Mouse (Mus musculus) megakaryocyte progenitor cell, adult 5-6 weeks (primary cell): ENCODE measurements around the gene Mki67. TPM values are rescaled to one million over a fixed set of nuclear protein-coding genes. Genes with fewer than 3 reads are reported as not detected.
"Not testable (repeated sequence)": the region's sequence is repeated elsewhere in the genome, so short reads cannot be mapped to it uniquely, and the experiment has no call there.

Experiments
- ATAC-seq: replicated peaks from 2 replicates; pipeline ENCODE4 v1.8.0; 2016; ENCODE audit warnings: mild to moderate bottlenecking, moderate TSS enrichment, inconsistent platforms; ENCODE audit not compliant: poor library complexity
- total RNA-seq, 2 experiments: library from RNA; stranded (forward) in 1 of 2; stranded (reverse) in 1 of 2; fragments of 157-497, 149-512 nt in 1 of 2; fragments of 200-1000 nt in 1 of 2; gene quantifications; 2 replicates each; pipeline versions ENCODE4 v1.2.3 to v1.2.4; 2015 to 2017

Mki67 gene
- total RNA-seq, 2 experiments from 2014 or later, result 247 to 403 TPM

DNA sequence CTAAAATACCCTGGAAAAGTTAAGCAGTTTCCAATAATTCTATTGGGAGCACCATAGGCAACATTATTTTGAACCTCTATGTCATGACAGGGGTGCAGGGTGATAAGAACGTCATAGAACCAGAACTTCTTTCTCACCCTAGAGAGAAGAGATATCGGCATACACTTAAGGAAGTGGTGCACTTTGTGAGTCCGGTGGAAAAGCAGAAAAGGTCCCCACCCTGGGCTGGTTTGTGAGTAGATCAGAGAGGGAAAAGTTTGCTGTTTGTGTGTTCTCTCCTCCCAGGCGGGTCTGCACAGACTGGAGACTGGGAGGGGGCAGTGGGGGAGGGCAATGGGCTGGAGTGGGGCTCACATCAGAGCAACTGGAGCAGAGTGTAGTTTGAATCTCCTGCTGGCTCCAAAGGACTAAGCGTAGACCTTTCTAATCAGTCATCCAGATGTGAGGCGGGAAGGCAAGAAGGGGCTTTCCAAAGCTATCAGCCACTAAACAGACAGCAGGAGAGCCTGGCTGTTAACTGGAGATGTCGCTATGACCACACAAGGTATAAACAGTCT, 5.4 kb upstream of the Mki67 start:
- peak; percentile 85 for ATAC-seq

DNA sequence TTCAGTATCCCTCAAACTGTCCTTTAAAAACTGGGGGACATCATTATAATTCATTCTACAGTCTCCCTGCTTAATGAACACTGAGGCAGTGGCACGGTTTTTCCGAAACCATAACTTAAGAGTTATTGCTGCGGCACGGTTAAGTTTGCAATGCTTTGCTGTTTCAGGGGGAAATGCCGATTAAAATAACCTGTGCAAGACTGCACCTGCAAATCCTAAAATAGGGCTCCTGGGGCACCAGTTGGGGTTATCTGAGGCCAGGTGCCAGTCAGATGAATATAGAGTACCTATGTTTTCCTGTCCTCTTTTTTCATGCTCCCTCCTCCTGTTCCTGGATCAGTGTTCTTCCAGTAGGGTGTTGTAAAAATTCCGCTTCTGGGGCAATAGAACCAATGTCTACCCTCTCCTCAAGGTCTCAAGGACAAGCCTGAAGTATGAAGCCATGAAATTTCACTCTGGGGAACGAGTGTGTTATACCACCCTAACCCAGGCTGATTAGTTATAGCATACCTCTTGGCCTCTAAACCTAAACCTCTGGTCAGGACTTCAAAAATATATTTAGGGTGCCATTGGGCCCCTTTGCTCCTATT, 902 bp upstream of the Mki67 start:
- no peak for ATAC-seq

DNA sequence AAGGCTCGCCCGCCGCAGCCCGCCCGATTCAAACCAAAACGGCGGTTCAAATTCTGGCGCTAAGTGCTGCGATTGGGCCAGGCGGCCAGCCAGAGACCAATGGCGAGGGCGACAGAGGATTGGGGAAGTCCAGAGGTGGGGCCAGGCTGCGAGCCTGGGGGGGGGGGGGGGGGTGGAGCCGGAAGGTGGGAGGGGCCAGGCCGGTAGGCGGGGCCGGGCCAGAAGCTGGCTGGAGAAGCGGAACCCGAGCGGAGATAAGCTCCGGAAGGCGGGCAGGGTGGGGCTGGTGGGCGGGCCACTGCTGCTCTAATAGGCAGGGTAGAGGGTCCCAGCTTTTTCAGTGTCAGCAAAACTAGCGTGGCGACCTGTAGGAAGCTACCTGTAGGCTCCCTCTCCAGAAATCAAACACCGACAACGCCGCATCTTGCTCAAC, 300 bp upstream of the Mki67 start:
- ATAC-seq, result peak; percentile 79

DNA sequence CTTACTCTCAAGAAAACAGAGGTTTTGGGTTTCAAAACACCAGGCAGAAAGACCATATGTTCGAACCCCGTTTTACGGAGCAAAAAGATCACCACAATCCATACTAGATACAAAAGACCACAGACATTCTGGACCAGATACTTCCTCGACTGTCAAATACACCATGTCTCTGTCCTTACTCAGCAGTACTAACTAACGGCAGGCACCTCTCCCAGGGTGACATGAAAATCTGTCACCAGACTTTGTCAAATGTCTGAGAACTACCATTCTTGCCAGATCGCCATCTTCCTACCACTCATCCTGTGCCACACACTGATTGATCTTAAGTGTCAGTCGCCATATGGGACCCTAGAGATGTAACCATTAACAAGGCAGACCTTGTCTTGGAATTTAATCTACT, 995 bp downstream of the Mki67 start:
- no peak for ATAC-seq

DNA sequence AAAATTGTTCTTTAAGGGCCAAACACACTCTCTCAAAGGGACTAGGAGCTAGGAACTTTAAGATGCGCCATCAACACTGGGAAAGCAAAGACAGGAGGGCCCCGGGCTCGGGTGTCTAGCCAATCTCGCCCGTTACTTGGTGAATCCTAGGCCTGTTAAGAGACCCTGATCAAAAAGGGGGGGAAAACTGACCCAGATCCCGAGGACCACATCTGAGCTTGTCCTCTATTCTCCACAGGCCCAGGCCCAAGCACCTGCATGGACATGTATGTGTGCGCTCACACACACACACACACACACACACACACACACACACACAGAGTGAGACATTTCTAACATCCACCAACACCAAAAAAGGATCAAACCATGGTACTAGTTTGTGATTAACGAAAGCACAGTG, 2.8 kb downstream of the Mki67 start:
- ATAC-seq, result no peak

DNA sequence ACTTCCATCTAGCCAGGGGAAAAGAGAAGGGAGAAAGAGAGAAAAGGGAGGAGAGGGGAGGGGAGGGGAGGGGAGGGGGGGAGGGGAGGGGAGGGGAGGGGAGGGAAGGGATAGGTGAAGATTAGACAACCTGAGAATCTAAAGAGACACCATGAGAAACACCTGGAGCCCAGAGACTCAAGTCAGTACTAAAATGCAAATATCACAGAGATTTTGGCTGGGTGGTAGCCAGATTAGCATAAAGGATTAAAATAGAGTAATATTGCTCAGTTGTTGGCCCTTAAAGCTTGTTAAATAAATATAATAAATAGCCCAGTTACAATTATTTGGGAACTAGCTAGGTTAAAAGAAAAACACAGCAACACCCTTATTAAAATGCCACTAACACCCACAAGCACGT, 3.6 kb downstream of the Mki67 start:
- ATAC-seq, result no peak

DNA sequence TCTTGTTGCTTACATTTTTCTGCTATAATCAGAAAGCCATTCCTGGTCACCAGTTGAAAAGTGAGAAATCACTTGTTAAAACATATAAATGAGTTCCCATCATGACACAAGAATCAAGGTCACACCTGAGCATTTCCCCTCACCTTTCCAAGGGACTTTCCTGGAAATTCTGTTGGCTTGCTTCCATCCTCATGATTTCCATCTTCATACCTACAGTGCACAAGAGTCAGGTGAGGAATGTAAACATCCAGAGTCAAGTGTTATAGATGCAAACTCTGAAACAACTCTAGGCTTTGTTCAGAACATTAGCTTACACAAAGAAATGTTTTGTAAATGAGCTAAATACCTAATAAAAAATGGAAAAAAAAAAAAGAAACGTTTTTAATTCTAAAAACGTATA, 5.5 kb downstream of the Mki67 start:
- no peak for ATAC-seq

DNA sequence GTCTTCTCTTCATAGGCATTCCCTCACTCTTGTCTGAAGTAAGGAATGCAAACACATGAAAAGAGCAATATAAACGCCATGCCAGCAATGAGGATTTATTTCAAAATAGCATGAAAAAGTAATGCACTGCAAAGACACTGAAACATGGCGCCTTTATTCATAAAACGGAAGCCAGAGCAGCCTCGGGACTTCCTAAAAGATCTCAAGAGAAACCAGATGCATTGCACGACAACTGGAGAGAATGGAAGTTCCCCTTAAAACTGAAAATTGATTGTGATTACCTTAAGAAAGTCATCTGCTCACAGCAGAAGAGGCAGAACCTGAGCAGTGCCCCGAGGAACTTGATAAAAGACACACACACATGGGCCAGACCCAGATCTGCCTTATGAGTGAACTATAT, 10.4 kb downstream of the Mki67 start:
- peak; percentile 30 for ATAC-seq

DNA sequence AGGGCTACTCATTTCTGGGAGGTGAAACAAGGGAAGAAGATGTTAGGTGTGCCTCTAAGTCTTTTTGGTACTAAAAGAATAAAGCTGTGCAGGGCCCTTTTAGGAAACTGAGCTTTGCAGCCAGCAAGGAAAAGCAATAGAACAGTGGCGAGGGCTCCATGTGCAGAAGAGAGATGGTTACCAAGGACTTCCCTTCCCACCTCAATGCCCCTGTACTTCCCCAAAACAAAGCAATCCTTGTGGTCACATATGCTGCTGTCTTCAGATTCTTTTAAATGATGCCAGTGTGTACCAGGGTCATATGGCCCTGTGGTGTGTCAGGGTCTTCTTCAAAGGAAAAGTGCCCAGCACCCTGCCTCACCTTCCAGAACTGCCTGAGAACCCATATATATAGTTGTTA, 11.1 kb downstream of the Mki67 start:
- ATAC-seq, result peak; percentile 68

DNA sequence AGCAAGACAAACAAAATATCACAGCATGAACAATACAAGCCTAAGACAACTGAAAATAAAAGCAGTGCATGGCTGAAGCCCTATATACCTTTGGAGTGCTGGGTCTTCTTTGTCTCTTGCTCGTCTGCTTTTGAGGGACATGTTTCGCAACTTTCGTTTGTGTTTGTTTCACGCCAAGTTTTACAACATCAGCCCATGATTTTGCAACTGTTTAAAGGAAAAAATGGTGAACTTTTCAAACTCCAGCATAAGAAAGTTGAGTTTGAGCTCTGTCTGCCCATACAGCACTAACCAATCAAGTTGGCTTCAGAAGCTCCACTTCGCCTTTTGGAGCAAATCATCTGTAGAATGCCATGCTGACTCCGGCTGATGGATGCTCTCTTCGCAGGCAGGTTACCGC, 11.9 kb downstream of the Mki67 start:
- ATAC-seq, result peak; percentile 33; the same call in 1 of the 2 replicates

DNA sequence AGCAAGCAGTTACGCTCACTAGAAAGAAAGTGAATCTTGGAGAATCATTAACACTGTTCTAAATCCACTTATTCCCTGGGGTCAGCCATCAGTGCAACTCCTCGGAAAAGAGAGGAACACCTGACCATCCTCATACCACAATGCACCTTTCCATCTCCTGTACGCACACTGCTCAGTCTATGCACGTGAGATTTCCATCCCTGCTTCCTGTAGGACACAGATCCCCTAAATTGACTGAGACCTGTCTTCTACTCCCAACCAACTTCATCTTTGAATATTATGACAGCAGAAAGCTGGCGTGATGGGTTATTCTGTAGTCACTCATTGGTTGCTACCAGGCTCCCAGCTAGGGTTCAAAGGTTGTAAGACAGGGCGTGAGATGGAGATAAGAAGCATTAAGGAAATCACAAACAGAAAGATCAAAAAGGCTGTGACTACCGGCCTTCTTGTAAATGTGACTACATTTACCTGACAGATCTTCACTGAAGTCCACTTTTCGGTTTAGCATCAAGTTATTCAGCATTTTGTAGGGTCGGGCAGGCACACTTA, 12.5 kb downstream of the Mki67 start:
- ATAC-seq, result no peak

DNA sequence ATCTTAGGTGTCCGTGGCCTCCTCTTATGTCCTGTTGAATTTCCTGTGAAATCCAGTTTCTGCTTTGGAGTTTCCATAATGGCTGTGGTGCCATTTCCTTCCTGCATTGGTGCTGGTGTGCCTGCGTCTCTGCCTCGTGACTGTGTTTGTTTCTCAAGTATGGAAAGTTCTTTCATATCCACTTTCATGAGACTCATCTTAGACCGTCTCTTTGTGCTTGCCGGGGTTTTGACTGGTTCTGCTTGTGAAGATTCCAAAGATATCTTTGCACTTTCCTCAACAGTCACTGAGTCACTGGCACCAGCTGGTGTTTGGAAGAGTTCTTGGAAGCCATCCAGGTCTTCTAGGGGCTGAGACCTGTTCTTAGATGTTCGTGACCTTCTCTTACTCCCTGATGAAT, 16.8 kb downstream of the Mki67 start:
- ATAC-seq, result not testable (repeated sequence)

DNA sequence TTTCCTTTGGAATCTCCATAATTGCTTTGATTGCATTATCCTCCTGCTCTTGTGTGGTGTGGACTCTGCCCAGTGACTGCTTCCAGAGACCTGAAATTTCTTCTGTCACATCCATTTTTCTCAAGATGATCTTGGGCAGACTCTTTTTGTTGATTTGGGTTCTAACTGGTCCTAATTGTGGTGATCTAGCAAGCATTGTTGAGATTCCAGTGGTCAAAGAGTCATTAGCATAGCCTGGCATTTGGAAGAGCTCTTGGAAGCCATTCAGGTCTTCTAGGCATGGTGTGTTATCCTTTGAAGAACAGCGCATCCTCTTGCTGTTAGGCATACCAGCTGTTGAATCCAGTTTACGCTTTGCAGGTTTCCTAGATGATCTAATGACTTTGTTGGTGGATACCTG, 17.8 kb downstream of the Mki67 start:
- ATAC-seq, result no peak

DNA sequence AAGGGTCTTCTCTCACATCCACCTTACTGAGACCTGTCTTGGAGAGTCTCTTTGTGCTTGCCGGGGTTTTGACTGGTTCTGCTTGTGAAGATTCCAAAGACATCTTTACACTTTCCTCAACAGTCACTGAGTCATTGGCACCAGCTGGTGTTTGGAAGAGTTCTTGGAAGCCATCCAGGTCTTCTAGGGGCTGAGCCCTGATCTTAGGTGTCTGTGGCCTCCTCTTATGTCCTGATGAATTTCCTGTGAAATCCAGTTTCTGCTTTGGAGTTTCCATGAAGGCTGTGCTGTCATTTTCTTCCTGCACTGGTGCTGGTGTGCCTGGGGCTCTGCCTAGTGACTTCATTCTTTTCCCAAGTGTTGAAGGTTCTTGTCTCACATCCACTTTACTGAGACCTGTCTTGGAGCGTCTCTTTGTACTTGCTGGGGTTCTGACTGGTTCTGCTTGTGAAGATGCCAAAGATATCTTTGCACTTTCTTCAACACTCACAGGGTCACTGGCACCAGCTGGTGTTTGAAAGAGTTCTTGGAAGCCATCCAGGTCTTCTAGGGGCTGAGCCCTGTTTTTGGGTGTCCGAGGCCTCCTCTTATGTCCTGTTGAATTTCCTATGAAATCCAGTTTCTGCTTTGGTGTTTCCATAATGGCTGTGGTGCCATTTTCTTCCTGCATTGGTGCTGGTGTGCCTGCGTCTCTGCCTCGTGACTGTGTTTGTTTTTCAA, 19.0 kb downstream of the Mki67 start:
- not testable (repeated sequence) for ATAC-seq

DNA sequence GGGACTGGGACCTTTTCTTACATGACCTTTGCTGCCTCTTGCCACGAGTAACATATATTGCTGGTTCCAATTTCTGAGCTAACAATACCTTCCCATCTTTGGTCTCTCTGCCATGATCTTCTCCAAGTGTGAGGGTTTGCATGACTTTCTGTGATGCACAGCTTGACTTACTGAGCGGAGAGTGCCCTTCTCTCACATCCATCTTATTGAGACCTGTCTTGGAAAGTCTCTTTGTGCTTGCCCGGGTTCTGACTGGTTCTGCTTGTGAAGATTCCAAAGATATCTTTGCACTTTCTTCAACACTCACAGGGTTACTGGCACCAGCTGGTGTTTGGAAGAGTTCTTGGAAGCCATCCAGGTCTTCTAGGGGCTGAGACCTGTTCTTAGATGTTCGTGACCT, 20.0 kb downstream of the Mki67 start:
- no peak for ATAC-seq

DNA sequence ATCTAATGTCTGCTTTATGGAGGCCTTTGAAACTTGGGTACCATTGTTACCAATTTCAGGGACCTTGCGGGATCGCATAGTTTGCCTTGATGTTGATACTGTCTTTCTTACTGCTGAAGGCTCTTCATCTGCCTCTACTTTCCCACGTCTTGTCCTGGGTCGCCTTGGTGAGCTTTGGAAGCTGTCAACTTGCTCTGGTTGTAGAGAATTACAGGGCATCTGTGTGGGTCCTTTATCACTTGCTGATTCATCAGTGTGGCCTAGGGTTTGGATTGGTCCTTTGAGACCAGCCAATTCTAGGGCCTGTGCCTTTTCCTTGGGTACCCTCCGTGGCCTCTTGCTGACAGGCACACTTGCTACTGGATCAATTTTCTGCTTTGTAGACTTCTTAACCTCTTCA, 21.4 kb downstream of the Mki67 start:
- ATAC-seq, result no peak

DNA sequence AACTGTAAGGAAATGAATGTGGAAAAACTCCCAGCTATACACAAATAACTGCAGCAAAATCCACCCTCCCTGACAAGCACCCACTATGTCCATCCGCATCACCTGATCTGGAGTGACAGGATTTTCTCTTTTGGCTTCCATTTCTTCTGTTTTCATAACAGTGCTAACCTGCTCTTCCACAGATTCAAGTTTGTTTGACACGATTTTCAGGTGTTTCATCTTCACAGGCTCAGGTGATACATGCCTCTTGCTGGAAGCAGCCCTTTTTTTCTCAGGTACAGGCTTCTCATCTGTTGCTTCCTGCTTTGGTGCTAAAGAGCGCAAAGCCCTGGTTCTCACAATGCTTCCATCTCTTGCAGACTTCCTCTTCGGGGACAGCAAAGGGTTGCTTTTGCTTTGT, 22.0 kb downstream of the Mki67 start:
- ATAC-seq, result no peak

DNA sequence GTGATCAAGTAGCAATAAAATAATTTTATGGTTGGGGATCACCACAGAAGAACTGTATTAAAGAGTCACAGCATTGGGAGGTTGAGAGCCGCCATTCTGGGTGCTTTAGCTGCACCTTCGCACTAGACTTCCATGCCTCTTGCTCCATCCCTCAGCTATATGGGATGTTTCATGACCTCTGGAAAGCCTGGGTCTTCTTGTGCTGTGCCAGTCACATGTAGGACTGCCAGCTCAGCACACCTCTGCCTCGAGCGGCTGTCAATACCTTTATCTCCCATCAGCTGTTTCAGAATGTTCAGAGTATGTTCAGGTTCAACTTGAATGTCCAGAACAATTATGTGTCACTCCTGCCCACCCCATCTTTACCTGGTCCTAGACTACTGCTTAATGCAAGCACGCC, 24.2 kb downstream of the Mki67 start:
- ATAC-seq, result no peak

DNA sequence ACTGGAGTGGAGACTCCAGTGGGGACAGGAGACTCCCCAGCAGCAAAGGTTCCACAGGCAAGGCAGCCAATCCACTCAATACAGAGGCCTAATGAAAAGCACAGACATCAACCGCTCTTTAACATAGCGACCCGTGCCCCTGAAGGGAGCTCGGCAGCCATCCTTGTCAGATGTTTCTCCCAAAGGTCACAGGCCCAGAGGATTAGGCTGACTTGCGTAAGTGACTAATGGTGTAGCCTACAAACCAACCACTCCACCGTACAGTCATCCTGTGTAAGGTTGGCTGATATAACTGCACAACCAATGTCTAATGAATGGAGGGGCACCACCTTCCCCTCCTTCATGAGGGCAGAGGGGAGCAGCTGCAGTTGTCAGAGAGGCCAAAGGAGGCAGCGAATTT, 26.8 kb downstream of the Mki67 start:
- peak; percentile 13; the same call in 1 of the 2 replicates for ATAC-seq

DNA sequence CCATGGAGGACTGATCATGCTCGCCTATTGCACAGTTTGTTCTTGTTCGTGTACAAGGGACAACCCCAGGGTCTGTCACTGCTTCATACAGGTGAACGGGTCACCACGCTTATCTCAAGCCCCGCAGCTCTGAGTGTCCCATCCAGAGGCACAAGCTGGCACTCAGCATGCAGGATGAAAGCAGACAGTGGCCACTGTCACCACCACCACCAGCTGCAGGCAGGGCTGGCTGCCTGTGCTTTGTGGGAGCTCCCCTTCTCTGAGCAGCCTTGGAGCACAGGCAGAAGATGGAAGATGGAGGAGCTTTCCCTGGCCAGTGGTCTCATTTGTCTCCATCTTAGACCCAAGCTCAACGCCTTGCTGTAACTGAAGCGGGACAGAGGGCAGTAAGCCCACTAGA, 31.2 kb downstream of the Mki67 start:
- ATAC-seq, result 0 out of 2 replicates have a peak, but pooled peaks have one; percentile 4

DNA sequence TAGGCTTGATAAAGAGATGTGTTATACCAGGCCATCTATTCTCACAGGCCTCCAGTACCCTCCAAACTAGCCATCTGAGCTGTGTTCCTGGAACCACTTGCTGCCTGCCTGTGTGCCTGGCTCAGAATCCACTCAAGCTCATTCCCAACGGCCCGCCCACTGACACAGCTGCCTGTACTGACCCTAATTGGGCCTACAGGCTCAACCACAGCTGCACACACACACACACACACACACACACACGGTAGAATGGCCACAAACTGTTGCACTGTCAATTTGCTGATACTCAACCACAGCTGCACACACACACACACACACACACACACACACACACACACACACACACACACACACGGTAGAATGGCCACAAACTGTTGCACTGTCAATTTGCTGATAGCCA, 32.1 kb downstream of the Mki67 start:
- peak; percentile 12; the same call in 1 of the 2 replicates for ATAC-seq

DNA sequence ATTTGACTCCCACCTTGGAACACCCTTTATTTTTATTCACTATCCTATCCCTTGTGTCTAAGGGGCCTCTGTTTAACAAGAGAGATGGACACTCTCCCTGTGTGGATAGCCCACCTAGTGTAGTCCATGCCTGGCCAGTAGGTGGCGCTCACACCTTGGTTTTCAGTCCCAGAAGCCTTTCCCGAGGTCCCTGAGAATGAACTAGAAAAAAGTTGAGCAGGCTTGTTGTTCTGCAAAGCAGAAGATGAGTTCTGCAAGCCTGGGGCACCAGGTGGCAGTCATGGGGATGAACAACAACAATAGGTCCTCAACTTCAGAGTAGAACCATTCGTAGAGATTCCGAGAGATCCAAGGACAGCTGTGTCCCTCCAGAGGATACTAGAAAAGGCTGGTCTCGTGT, 35.8 kb downstream of the Mki67 start:
- ATAC-seq, result peak; percentile 72
